Mouse (Mus musculus) MEL (cell line): ENCODE data around the gene Casz1.

Experiments
- CHD1 ChIP-seq: IDR thresholded peaks from 2 replicates; pipeline ENCODE4 v1.6.1; 2012; ENCODE audit warnings: low read depth, mild to moderate bottlenecking, inconsistent platforms, low read length, improper control_type of control experiment
- EP300 ChIP-seq, 2 experiments: IDR thresholded peaks; 2 replicates each; pipeline ENCODE4 v1.6.1; 2011; ENCODE audit warnings: improper control_type of control experiment in 2 of 2, low read length in 2 of 2, low read depth in 1 of 2, mild to moderate bottlenecking in 1 of 2
- NRF1 ChIP-seq: IDR thresholded peaks from 2 replicates; pipeline ENCODE4 v1.6.1; 2014; ENCODE audit warnings: low read depth, mild to moderate bottlenecking, inconsistent platforms, low read length, improper control_type of control experiment, moderate library complexity; ENCODE audit not compliant: poor library complexity, insufficient read depth, severe bottlenecking
- POLR2A ChIP-seq, 2 experiments: IDR thresholded peaks; 2 replicates each; pipeline ENCODE4 v1.6.1; 2011 to 2012; ENCODE audit warnings: low read length in 2 of 2, mild to moderate bottlenecking in 2 of 2, control low read depth in 1 of 2, improper control_type of control experiment in 1 of 2, low read depth in 1 of 2, moderate library complexity in 1 of 2; ENCODE audit not compliant: control insufficient read depth in 1 of 2, insufficient read depth in 1 of 2, poor library complexity in 1 of 2

- TF ChIP-seq POLR2A (IDR thresholded peaks at IDR 0.05; ENCODE audit: control insufficient read depth in 1 of 2, insufficient read depth in 1 of 2, low read depth in 1 of 2, low read length in 2 of 2, poor library complexity in 1 of 2): no peak
- no peak for TF ChIP-seq EP300 (IDR thresholded peaks at IDR 0.05; ENCODE audit: low read depth in 1 of 2, low read length in 2 of 2)
- TF ChIP-seq CHD1: no peak
- TF ChIP-seq NRF1: no peak
These were observed 9.0 kb downstream of the Casz1 start for GRCm38 (mm10) chr4:148813247-148813646.
